Mouse (Mus musculus): ENCODE measurements around the gene Tle6. TPM values are rescaled to one million over a fixed set of nuclear protein-coding genes. Genes with fewer than 3 reads are reported as not detected.

The Tle6 gene
- total and polyA plus RNA-seq, 3 experiments, result 16.9 to 31.9 TPM; not detected in 1

DNA sequence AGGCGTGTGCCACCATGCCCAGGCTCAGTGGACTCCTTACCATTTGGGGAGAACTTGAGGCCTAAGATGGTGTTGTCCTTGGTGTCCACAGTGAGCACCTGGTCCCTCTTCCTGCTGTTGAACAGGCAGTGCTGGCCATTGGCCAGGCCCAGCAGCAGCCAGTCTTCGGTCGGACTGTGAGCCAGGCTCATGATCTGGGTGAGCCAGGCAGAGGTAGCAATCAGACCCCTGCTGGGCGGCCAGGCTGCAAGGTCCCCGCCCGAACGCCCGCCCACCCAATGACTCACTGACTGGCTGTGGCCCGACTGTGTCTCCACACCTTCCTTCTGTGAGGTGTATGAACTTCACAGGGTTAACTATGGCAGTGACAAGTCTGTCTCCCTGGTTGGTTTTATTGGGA is 9.0 kb downstream of the Tle6 start (continued):
- TF ChIP-seq POLR2A (IDR thresholded peaks at IDR 0.05; ENCODE audit: control insufficient read depth in 1 of 2, insufficient read depth in 1 of 2, low read depth in 1 of 2, low read length in 2 of 2, poor library complexity in 1 of 2), result no peak

DNA sequence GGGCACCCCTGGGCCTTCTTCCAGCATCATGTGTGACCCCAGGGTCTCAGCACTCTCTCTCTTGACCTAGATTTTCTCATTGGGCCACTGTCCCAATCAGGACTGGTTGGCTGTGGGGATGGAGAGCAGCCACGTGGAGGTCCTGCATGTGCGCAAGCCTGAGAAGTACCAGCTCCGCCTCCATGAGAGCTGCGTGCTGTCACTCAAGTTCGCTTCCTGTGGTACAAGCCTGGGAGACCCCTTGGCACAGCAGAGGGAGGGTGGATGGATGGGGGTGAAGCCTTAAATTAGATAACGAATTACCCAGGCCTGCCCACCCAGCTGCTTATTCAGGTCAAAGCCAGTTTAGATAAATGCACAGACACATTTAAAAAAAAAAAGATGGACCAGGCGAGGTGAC is 12.1 kb downstream of the Tle6 start:
- H3K36me3 ChIP-seq (ENCODE audit: control insufficient read depth in 1 of 2, insufficient read depth in 2 of 2, low read length in 2 of 2), result no peaks in the 10 kb centered on the region
- H3K27me3 ChIP-seq (ENCODE audit: control insufficient read depth in 1 of 2, insufficient read depth in 2 of 2, low read length in 2 of 2), result no peaks in the 10 kb centered on the region
- no peaks in the 10 kb centered on the region for H3K79me2 ChIP-seq (ENCODE audit: control insufficient read depth, insufficient read depth, low read length, poor library complexity)
- no peak overlapping the region for H3K4me3 ChIP-seq (ENCODE audit: control insufficient read depth in 1 of 2, insufficient read depth in 1 of 2, low read depth in 2 of 2, low read length in 2 of 2)
- H3K9me3 ChIP-seq (replicated peaks; ENCODE audit: insufficient read depth, low read length), result no peaks in the 10 kb centered on the region
- no peak for DNase-seq (ENCODE audit: low read depth, low spot score)
- no peaks in the 10 kb centered on the region; a peak in 1 of 4 replicates for H3K4me1 ChIP-seq (ENCODE audit: control insufficient read depth in 1 of 2, insufficient read depth in 2 of 2, low read length in 2 of 2)
- TF ChIP-seq E2F4 (IDR thresholded peaks at IDR 0.05; ENCODE audit: borderline replicate concordance, low read depth, low read length) (no peak), KAT2A (conservative IDR thresholded peaks at IDR 0.05; ENCODE audit: low read depth, low read length) (no peak), RAD21 (IDR thresholded peaks at IDR 0.05; ENCODE audit: low read depth, low read length) (no peak), MAFK (IDR thresholded peaks at IDR 0.05; ENCODE audit: borderline replicate concordance, low read depth, low read length) (no peak), POLR2AphosphoS5 (IDR thresholded peaks at IDR 0.05; ENCODE audit: borderline replicate concordance, low read depth, low read length) (no peak), MAZ (IDR thresholded peaks at IDR 0.05; ENCODE audit: low read depth, low read length) (no peak), CHD1 (IDR thresholded peaks at IDR 0.05; ENCODE audit: low read depth, low read length) (no peak)
- H3K27ac ChIP-seq (ENCODE audit: control insufficient read depth, low read depth, low read length), result no peak overlapping the region
- no peak overlapping the region for H3K9ac ChIP-seq (ENCODE audit: control insufficient read depth, low read depth, low read length, poor library complexity, severe bottlenecking)

DNA sequence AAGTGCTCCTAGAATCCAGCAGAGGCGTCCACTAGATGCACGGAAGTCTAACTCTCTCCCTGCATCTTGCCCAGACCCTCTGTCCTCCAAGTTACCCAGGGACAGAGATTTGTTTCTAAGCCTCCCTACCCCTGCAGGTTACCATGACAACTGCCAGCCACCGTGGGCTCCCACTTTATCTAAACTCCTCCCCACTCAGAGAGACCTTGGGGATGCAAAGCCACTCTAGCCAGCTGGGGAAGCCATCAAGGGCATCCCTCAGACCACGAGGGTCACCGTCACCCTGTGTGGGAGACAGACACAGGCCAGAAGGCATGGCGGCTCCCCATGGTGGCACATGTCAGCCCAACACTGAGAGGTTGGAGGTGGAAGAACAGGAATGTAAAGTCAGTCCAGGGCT is 17.5 kb downstream of the Tle6 start:
- Histone ChIP-seq H3K9me3 (replicated peaks; ENCODE audit: insufficient read depth, low read length) (no peaks in the 10 kb centered on the region), H3K27me3 (ENCODE audit: control insufficient read depth in 1 of 2, insufficient read depth in 2 of 2, low read length in 2 of 2) (no peaks in the 10 kb centered on the region), H3K4me3 (ENCODE audit: control insufficient read depth in 1 of 2, insufficient read depth in 1 of 2, low read depth in 2 of 2, low read length in 2 of 2) (no peak overlapping the region), H3K79me2 (ENCODE audit: control insufficient read depth, insufficient read depth, low read length, poor library complexity) (no peaks in the 10 kb centered on the region), H3K4me1 (ENCODE audit: control insufficient read depth in 1 of 2, insufficient read depth in 2 of 2, low read length in 2 of 2) (no peaks in the 10 kb centered on the region; a peak in 1 of 4 replicates), H3K9ac (ENCODE audit: control insufficient read depth, low read depth, low read length, poor library complexity, severe bottlenecking) (no peak overlapping the region), H3K27ac (ENCODE audit: control insufficient read depth, low read depth, low read length) (no peak overlapping the region), H3K36me3 (ENCODE audit: control insufficient read depth in 1 of 2, insufficient read depth in 2 of 2, low read length in 2 of 2) (no peaks in the 10 kb centered on the region)
- TF ChIP-seq NELFE (IDR thresholded peaks at IDR 0.05; ENCODE audit: low read depth, low read length) (no peak), TBP (IDR thresholded peaks at IDR 0.05; ENCODE audit: low read depth, low read length) (no peak), E2F4 (IDR thresholded peaks at IDR 0.05; ENCODE audit: borderline replicate concordance, low read depth, low read length) (no peak), ZMIZ1 (IDR thresholded peaks at IDR 0.05; ENCODE audit: low read depth, low read length) (no peak)
- DNase-seq (ENCODE audit: low read depth, low spot score), result no peak

DNA sequence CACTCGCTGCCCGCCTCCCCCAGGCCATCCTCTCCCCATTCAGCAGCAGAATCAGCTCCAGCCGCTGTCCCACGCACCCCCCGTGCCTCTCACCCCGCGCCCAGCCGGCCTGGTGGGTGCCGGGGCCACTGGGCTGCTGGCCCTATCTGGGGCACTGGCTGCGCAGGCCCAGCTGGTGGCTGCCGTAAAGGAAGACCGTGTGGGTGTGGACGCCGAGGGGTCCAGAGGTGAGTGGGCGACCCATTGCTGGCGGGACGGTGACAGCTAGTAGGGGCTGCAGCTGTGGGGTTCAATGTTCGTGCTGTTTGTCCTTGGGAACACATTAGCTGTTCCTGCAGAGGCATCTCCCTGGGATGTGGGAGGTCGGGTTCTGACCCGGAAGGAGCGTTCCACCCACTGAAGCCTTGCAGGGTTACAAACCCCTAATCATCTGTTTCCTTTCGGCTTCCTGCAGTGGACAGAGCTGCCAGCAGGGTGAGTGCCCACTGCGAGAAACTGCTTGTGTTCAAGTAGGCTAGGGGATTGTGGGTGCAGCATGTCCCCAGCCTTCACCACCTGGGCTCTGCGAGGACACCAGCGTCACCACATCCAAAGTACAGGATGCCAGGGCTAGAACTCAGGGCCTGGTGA is 20.3 kb downstream of the Tle6 start:
- Histone ChIP-seq H3K27ac (ENCODE audit: control insufficient read depth, low read depth, low read length) (no peak overlapping the region), H3K79me2 (ENCODE audit: control insufficient read depth, insufficient read depth, low read length, poor library complexity) (no peaks in the 10 kb centered on the region), H3K4me3 (ENCODE audit: control insufficient read depth in 1 of 2, insufficient read depth in 1 of 2, low read depth in 2 of 2, low read length in 2 of 2) (no peak overlapping the region), H3K27me3 (ENCODE audit: control insufficient read depth in 1 of 2, insufficient read depth in 2 of 2, low read length in 2 of 2) (no peaks in the 10 kb centered on the region), H3K9me3 (replicated peaks; ENCODE audit: insufficient read depth, low read length) (no peaks in the 10 kb centered on the region), H3K36me3 (ENCODE audit: control insufficient read depth in 1 of 2, insufficient read depth in 2 of 2, low read length in 2 of 2) (no peaks in the 10 kb centered on the region; a peak in 1 of 4 replicates), H3K4me1 (ENCODE audit: control insufficient read depth in 1 of 2, insufficient read depth in 2 of 2, low read length in 2 of 2) (peaks cover 0 to 2% of the 10 kb centered on the region in 2 experiments; a peak in 2 of 4 replicates), H3K9ac (ENCODE audit: control insufficient read depth, low read depth, low read length, poor library complexity, severe bottlenecking) (no peak overlapping the region)
- no peak for TF ChIP-seq POLR2AphosphoS5 (IDR thresholded peaks at IDR 0.05; ENCODE audit: borderline replicate concordance, low read depth, low read length)
- TF ChIP-seq CTCF (IDR thresholded peaks at IDR 0.05 in 2 of 3, conservative IDR thresholded peaks at IDR 0.05 in 1 of 3; ENCODE audit: control insufficient read depth in 1 of 3, insufficient read depth in 1 of 3, low read depth in 2 of 3, low read length in 3 of 3, poor library complexity in 1 of 3, severe bottlenecking in 1 of 3), result no peak
- no peak for TF ChIP-seq MYB (IDR thresholded peaks at IDR 0.05; ENCODE audit: low read depth, low read length)
- no peak for TF ChIP-seq HCFC1 (IDR thresholded peaks at IDR 0.05; ENCODE audit: low read depth, low read length)
- no peak for TF ChIP-seq MXI1 (IDR thresholded peaks at IDR 0.05; ENCODE audit: low read depth, low read length)
- no peak for TF ChIP-seq CHD1 (IDR thresholded peaks at IDR 0.05; ENCODE audit: low read depth, low read length)
- no peak for DNase-seq (ENCODE audit: low read depth, low spot score)
